Mouse (Mus musculus): Measurements from ENCODE around the gene Pnmal2.

Gene Pnmal2

GRCm38 (mm10) chr7:16987541-16988149 is 43.2 kb downstream of the Pnmal2 start:
- no peak for DNase-seq

GRCm38 (mm10) chr7:16988405-16988804 is 43.9 kb downstream of the Pnmal2 start:
- no peak for DNase-seq

GRCm38 (mm10) chr7:16990006-16990744 is 45.7 kb downstream of the Pnmal2 start:
- DNase-seq, result no peak

DNA sequence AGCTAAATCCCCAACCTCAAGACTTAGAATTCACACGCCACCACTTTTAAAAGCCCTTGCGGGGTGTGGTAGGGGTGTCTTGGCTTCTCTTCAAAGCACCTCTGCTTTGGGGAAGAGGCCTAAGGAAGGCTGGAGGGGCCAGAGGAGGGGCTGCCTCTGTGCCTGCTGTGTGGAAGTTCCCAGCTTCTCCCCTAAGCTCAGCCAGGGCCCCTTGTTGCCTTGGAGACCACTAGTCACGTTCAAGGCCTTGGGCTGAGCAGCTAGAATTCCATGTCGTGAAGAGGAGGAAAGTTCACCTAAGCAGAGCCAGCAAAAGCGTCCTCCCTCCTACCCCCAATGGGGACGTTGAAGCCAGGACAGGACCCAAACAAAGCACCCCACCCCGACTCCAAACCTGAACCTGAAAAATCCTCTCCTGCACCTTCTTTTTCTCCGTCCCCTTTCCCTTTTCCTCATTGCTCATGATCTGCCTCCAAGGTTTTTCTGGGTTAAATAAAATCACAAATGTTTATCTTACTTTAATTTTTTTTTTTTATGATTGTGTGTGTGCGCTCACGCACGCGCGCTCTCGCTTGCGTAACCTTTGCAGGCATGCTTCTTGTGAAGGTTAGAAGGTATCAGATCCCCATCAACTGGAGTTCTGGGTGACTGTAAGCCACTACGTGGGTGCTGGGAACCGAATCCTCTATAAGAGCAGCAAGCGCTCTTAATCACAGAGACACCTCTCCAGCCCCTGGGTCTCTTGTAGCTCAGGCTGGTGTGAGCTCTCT is 47.4 kb downstream of the Pnmal2 start:
- no peak for DNase-seq

DNA sequence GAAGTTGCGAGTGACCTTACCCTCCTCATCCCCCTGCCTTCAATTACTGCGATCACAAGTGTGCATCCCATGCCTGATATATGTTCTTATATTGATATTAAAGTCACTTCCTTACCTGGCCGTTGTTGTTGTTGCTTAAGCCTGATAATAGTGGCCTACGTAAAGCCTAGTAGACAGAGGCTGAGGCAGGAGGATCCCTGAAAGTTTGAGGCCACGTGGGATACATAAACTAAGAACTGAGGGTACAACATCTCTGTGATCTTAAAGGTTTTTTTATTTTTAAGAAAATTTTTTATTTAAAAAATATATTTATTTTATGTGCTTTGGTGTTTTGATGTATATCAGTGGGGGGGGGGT is 47.9 kb downstream of the Pnmal2 start, which contains the start of gene Ccdc8:
Gene Ccdc8 (plus strand): TSS at position 258 of the 357 bp plus-strand sequence.
- DNase-seq, result no peak

- DNase-seq, result no peak
Observed at GRCm38 (mm10) chr7:16993651-16994399, 49.3 kb downstream of the Pnmal2 start.

GRCm38 (mm10) chr7:16994400-16994799 is 49.9 kb downstream of the Pnmal2 start:
- no peak for DNase-seq

- no peak for DNase-seq
Observed at GRCm38 (mm10) chr7:16995345-16995744, 50.9 kb downstream of the Pnmal2 start.

Data from B cell, adult 2 months (primary cell).